Mouse (Mus musculus) spleen, adult 2 months (tissue): ENCODE data around the gene Ntrk2.
A peak's percentile ranks its signal among the peaks of the same experiment; 100 is the strongest.

Source experiments
- CTCF ChIP-seq: fragments of 200-500 bp; IDR thresholded peaks from 2 replicates; pipeline ENCODE4 v1.5.1; 2011; ENCODE audit warnings: mild to moderate bottlenecking, inconsistent platforms; ENCODE audit not compliant: insufficient read depth, insufficient read length, insufficient replicate concordance; ENCODE audit errors: extremely low read depth
- POLR2A ChIP-seq: fragments of 200-500 bp; IDR thresholded peaks from 2 replicates; pipeline ENCODE4 v1.6.1; 2011; ENCODE audit warnings: low read depth, low read length, inconsistent platforms

- TF ChIP-seq POLR2A (no peak), CTCF (peak; percentile 44; the same call in 1 of the 2 replicates)
These were observed 267.4 kb downstream of the Ntrk2 start for GRCm38 (mm10) chr13:59073635-59074256.
